Mouse (Mus musculus) brown adipose tissue, adult 24 weeks (tissue): Measurements from ENCODE around the gene Akr1b10. TPM values are rescaled to one million over a fixed set of nuclear protein-coding genes. Genes with fewer than 3 reads are reported as not detected.
"Not testable (repeated sequence)": the region's sequence is repeated elsewhere in the genome, so short reads cannot be mapped to it uniquely, and the experiment has no call there.

Experiments
- H3K27ac ChIP-seq: fragments of 200-500 bp; replicated peaks from 2 replicates; pipeline ENCODE4 v1.5.1; 2012; ENCODE audit warnings: low read depth, mild to moderate bottlenecking, low read length
- H3K4me1 ChIP-seq: fragments of 200-500 bp; 2 replicates; pipeline ENCODE4 v1.6.1; 2012; ENCODE audit warnings: low read length, mixed read lengths; ENCODE audit not compliant: control insufficient read depth, insufficient read depth, insufficient read length
- H3K4me3 ChIP-seq: fragments of 200-500 bp; 2 replicates; pipeline ENCODE4 v1.5.1; 2012; ENCODE audit warnings: low read depth, mild to moderate bottlenecking, low read length, moderate library complexity; ENCODE audit not compliant: insufficient read depth
- polyA plus RNA-seq: library from polyadenylated mRNA; stranded (reverse); fragments of >200 nt; gene quantifications from 2 replicates; pipeline ENCODE4 v1.2.4, GENCODE M21; 2012; ENCODE audit not compliant: missing spikeins, insufficient read depth, insufficient read length

The Akr1b10 gene
- polyA plus RNA-seq, 1 experiment = 116 TPM

- no peaks in the 10 kb centered on the region for H3K4me1 ChIP-seq
- peak overlapping the region; percentile 68; the same call in 1 of the 2 replicates for H3K27ac ChIP-seq
- H3K4me3 ChIP-seq = peak overlapping the region; percentile 60
These were observed 29.4 kb upstream of the Akr1b10 start for GRCm38 (mm10) chr6:34354354-34355348.

DNA sequence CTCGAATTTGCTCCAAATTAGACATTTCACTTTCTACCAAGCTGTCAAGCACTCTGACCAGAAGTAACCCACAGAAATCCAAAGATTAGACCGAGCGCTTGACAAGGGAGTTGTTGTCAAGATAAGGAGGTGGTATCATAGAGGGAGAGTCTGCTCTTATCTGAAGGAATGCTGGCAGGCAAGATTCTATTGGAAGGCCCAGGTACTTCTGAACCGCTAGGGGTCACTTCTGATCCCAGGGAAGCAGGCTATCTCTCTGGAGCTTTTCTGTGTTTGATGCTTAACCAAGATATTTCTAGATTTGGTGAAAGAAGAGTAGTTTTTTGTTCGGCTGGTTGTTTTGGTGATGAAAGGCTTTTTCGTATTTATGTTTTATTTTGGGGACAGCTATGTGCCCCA lies 28.7 kb upstream of the Akr1b10 start:
- H3K27ac ChIP-seq = no peak overlapping the region
- no peaks in the 10 kb centered on the region for H3K4me1 ChIP-seq
- H3K4me3 ChIP-seq = no peak overlapping the region

DNA sequence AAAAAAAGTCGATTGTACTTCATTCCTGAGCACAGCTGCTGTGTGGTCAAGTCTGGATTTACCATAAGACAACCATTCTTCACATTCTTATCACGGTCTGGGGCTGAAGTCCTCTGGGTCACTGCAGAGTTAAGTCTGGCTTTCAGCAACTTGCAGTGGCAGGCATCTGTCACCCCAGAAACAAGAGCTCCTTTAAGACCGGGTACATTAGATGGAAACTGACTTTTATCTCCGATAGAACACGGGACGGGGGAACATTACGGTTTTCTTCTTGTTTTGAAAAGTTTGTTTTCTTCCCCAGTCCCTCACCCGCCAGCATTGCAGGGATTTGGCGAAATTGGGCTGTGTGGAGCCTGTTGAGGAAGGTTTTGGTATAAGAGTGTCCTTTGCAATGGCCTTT lies 28.2 kb upstream of the Akr1b10 start:
- no peak overlapping the region for H3K4me3 ChIP-seq
- no peak overlapping the region for H3K27ac ChIP-seq
- H3K4me1 ChIP-seq = no peaks in the 10 kb centered on the region

GRCm38 (mm10) chr6:34364217-34365136 lies 19.5 kb upstream of the Akr1b10 start:
- no peak overlapping the region for H3K4me3 ChIP-seq
- no peaks in the 10 kb centered on the region for H3K4me1 ChIP-seq
- no peak overlapping the region for H3K27ac ChIP-seq

- H3K27ac ChIP-seq = 0 out of 2 replicates have a peak overlapping the region, but pooled peaks have one; percentile 54
- no peaks in the 10 kb centered on the region for H3K4me1 ChIP-seq
- H3K4me3 ChIP-seq = no peak overlapping the region
These were observed 16.0 kb upstream of the Akr1b10 start for GRCm38 (mm10) chr6:34367998-34368397.

GRCm38 (mm10) chr6:34370081-34370480 lies 13.9 kb upstream of the Akr1b10 start:
- no peak overlapping the region for H3K4me3 ChIP-seq
- H3K27ac ChIP-seq = no peak overlapping the region
- H3K4me1 ChIP-seq = no peaks in the 10 kb centered on the region

GRCm38 (mm10) chr6:34371700-34372351 lies 12.2 kb upstream of the Akr1b10 start:
- no peaks in the 10 kb centered on the region for H3K4me1 ChIP-seq
- no peak overlapping the region for H3K27ac ChIP-seq
- no peak overlapping the region for H3K4me3 ChIP-seq

- H3K27ac ChIP-seq = no peak overlapping the region
- no peaks in the 10 kb centered on the region for H3K4me1 ChIP-seq
- H3K4me3 ChIP-seq = no peak overlapping the region
These were observed 10.2 kb upstream of the Akr1b10 start for GRCm38 (mm10) chr6:34373841-34374240.

- not testable (repeated sequence) for H3K4me1 ChIP-seq, H3K27ac ChIP-seq, H3K4me3 ChIP-seq
These were observed 8.1 kb upstream of the Akr1b10 start for GRCm38 (mm10) chr6:34375888-34376287.

GRCm38 (mm10) chr6:34383401-34383800 lies 617 bp upstream of the Akr1b10 start:
- H3K27ac ChIP-seq = no peak overlapping the region
- no peak overlapping the region for H3K4me3 ChIP-seq

DNA sequence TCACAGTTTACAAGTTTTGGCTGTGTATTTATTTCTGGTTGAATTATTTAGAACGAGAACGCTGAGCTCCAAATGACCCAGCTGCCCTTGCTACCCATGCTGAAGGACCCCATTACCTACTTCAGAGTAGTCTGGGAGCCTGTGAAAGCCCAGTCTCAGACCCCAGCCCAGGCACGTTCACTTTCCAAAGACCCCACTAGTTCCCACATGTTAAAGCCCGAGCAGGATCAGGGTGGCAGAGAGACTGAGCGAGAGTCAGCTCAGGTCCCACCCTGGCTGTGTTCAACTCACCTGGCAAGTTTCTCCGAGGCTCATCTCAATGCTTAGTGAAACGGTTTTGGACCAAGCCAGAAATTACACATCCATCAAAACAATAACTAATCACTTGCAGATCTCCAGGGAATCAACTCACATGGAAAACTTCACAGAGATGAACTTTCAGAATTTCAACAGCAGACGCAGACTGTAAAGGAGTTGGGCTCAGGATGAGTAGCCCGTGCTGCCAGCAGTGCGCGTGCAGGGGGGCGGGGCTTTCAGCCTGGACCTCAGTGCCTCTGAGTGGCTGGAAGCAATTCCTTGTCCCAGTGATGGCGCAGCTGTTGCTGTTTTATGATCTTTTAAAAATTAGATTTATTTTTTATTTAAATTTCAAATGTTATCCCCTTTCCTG lies 818 bp downstream of the Akr1b10 start:
- peak overlapping the region; percentile 90 for H3K4me3 ChIP-seq
- peak overlapping the region; percentile 61 for H3K27ac ChIP-seq
- H3K4me1 ChIP-seq = no peaks in the 10 kb centered on the region

More at GRCm38 (mm10) chr6:34383401-34383800, 617 bp upstream of the Akr1b10 start:
- no peaks in the 10 kb centered on the region for H3K4me1 ChIP-seq

DNA sequence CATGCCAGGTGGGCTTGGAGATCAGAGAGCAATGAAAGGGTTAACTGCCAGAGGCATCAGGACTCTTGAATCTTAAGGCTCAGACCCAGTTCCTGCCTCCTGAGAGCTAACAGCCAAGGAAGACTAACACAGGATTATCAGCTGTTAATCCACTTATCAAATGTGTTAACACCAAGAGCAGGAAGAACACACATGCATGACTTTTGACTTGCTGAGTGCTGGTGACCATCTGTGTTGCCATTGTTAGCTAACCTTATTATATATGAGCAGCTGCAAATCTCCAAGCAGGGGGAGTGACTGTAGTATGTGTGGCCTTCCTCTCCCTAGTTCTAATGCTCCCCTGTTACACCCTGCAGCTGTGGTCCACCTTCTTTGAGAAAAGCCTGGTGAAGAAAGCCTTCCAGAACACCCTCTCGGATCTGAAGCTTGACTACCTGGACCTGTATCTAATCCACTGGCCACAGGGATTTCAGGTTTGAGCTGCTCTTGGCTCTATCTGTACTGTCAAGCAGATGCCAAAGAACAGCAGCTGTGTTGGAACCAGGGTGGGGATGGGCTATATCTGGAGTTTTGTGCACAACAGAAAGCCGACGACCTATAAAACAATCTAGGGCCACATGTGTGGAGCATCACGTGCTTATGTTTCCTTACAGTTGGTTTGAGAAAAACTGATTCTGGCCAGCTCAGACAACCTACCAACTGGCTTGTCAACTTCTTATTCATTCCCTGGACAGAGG lies 4.6 kb downstream of the Akr1b10 start:
- Histone ChIP-seq H3K4me3 (no peak overlapping the region), H3K27ac (no peak overlapping the region), H3K4me1 (no peaks in the 10 kb centered on the region)

GRCm38 (mm10) chr6:34395897-34396296 lies 11.9 kb downstream of the Akr1b10 start:
- H3K4me3 ChIP-seq = no peak overlapping the region
- no peaks in the 10 kb centered on the region for H3K4me1 ChIP-seq
- H3K27ac ChIP-seq = no peak overlapping the region

DNA sequence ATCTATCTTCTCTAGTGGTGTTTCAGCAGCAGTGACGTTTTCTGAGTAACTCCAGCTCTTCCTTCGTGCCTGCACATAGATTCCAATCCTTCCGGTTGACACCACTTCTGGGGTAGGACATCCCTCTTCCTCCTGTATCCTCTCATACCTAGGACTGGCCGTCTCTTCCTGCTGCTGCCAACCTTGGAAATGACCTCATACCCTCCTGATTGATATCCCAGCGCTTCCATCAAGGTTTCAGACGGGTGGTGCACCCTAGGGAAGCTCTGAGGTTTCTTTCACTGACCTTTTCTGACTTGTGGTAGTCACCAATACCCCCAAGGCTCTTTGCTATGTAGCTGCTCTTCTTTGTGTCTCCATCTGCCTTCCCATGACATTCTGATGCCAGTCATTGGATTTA lies 14.4 kb downstream of the Akr1b10 start:
- no peaks in the 10 kb centered on the region for H3K4me1 ChIP-seq
- H3K4me3 ChIP-seq = no peak overlapping the region
- no peak overlapping the region for H3K27ac ChIP-seq
